Mouse (Mus musculus): ENCODE results near the gene Slc25a35. TPM values are rescaled to one million over a fixed set of nuclear protein-coding genes. Genes with fewer than 3 reads are reported as not detected.
"Not testable (repeated sequence)": the region's sequence is repeated elsewhere in the genome, so short reads cannot be mapped to it uniquely, and the experiment has no call there.

The Slc25a35 gene
- polyA plus RNA-seq, 1 experiment from 2014 or later: 1.5 TPM

GRCm38 (mm10) chr11:68956107-68956506 lies 11.8 kb upstream of the Slc25a35 start:
- peak overlapping the region; percentile 83 for H3K4me2 ChIP-seq
- H3K4me3 ChIP-seq (ENCODE audit: low read depth, low read length): peak overlapping the region; percentile 35
- no peak for ATAC-seq (replicated peaks; ENCODE audit: insufficient number of reproducible peaks, low FRiP score, low TSS enrichment)
- 7% methylated on average over 3 of the region's 3 CpGs for WGBS (ENCODE audit: insufficient replicate concordance)
- H3K9ac ChIP-seq (ENCODE audit: low read depth, low read length): peak overlapping the region; percentile 58; the same call in 1 of the 2 replicates
- peaks cover 32% of the 10 kb centered on the region for H3K27me3 ChIP-seq (ENCODE audit: control insufficient read depth, insufficient read depth, low read length)
- H3K4me1 ChIP-seq (ENCODE audit: control insufficient read depth, insufficient read depth, low read length): peaks cover 15% of the 10 kb centered on the region
- H3K9me3 ChIP-seq (replicated peaks; ENCODE audit: control insufficient read depth, low read length): no peaks in the 10 kb centered on the region
- peak overlapping the region; percentile 72 for H3K27ac ChIP-seq (ENCODE audit: low read depth, low read length)
- H3K36me3 ChIP-seq (ENCODE audit: control insufficient read depth, insufficient read depth, low read length): no peaks in the 10 kb centered on the region

GRCm38 (mm10) chr11:68956697-68957096 lies 11.2 kb upstream of the Slc25a35 start:
- Histone ChIP-seq H3K4me3 (ENCODE audit: low read depth, low read length) (peak overlapping the region; percentile 35), H3K4me1 (ENCODE audit: control insufficient read depth, insufficient read depth, low read length) (peaks cover 15% of the 10 kb centered on the region), H3K27me3 (ENCODE audit: control insufficient read depth, insufficient read depth, low read length) (peaks cover 27% of the 10 kb centered on the region), H3K9ac (ENCODE audit: low read depth, low read length) (peak overlapping the region; percentile 58), H3K36me3 (ENCODE audit: control insufficient read depth, insufficient read depth, low read length) (no peaks in the 10 kb centered on the region), H3K9me3 (replicated peaks; ENCODE audit: control insufficient read depth, low read length) (no peaks in the 10 kb centered on the region), H3K4me2 (peak overlapping the region; percentile 83), H3K27ac (ENCODE audit: low read depth, low read length) (peak overlapping the region; percentile 72)
- WGBS (ENCODE audit: insufficient replicate concordance): 16% methylated on average over 13 of the region's 13 CpGs
- peak; percentile 15; the same call in 1 of the 2 replicates for ATAC-seq (replicated peaks; ENCODE audit: insufficient number of reproducible peaks, low FRiP score, low TSS enrichment)

GRCm38 (mm10) chr11:68957308-68957707 lies 10.6 kb upstream of the Slc25a35 start, which contains the start of gene Arhgef15:
TSS of gene Arhgef15 (minus strand) at chr11:68957480.
- WGBS (ENCODE audit: insufficient replicate concordance): 34% methylated on average over 8 of the region's 8 CpGs
- H3K27ac ChIP-seq (ENCODE audit: low read depth, low read length): peak within 1 kb of the TSS; percentile 72
- ATAC-seq (replicated peaks; ENCODE audit: insufficient number of reproducible peaks, low FRiP score, low TSS enrichment): no peak

GRCm38 (mm10) chr11:68957971-68958370 lies 10.0 kb upstream of the Slc25a35 start:
- Histone ChIP-seq H3K36me3 (ENCODE audit: control insufficient read depth, insufficient read depth, low read length) (no peaks in the 10 kb centered on the region), H3K27me3 (ENCODE audit: control insufficient read depth, insufficient read depth, low read length) (peaks cover 27% of the 10 kb centered on the region), H3K4me1 (ENCODE audit: control insufficient read depth, insufficient read depth, low read length) (peaks cover 15% of the 10 kb centered on the region), H3K9ac (ENCODE audit: low read depth, low read length) (no peak overlapping the region), H3K27ac (ENCODE audit: low read depth, low read length) (no peak overlapping the region), H3K9me3 (replicated peaks; ENCODE audit: control insufficient read depth, low read length) (no peaks in the 10 kb centered on the region), H3K4me3 (ENCODE audit: low read depth, low read length) (peak overlapping the region; percentile 35; the same call in 1 of the 2 replicates), H3K4me2 (peak overlapping the region; percentile 83)
- no peak for ATAC-seq (replicated peaks; ENCODE audit: insufficient number of reproducible peaks, low FRiP score, low TSS enrichment)
- 74% methylated on average over 1 of the region's 1 CpGs for WGBS (ENCODE audit: insufficient replicate concordance)

More at GRCm38 (mm10) chr11:68957308-68957707, 10.6 kb upstream of the Slc25a35 start, which contains the start of gene Arhgef15:
- Histone ChIP-seq H3K36me3 (ENCODE audit: control insufficient read depth, insufficient read depth, low read length) (no peaks in the 10 kb centered on the region), H3K9me3 (replicated peaks; ENCODE audit: control insufficient read depth, low read length) (no peaks in the 10 kb centered on the region), H3K4me3 (ENCODE audit: low read depth, low read length) (peak within 1 kb of the TSS; percentile 35), H3K4me2 (peak within 1 kb of the TSS; percentile 83), H3K4me1 (ENCODE audit: control insufficient read depth, insufficient read depth, low read length) (peaks cover 15% of the 10 kb centered on the region), H3K9ac (ENCODE audit: low read depth, low read length) (peak within 1 kb of the TSS; percentile 58), H3K27me3 (ENCODE audit: control insufficient read depth, insufficient read depth, low read length) (peaks cover 27% of the 10 kb centered on the region)

GRCm38 (mm10) chr11:68961596-68961995 lies 6.3 kb upstream of the Slc25a35 start:
- no peaks in the 10 kb centered on the region for H3K9me3 ChIP-seq (replicated peaks; ENCODE audit: control insufficient read depth, low read length)
- 0 out of 2 replicates have a peak, but pooled peaks cover 5% of the 10 kb centered on the region for H3K27me3 ChIP-seq (ENCODE audit: control insufficient read depth, insufficient read depth, low read length)
- H3K4me1 ChIP-seq (ENCODE audit: control insufficient read depth, insufficient read depth, low read length): 0 out of 2 replicates have a peak, but pooled peaks cover 2% of the 10 kb centered on the region
- 68% methylated on average over 3 of the region's 3 CpGs for WGBS (ENCODE audit: insufficient replicate concordance)
- ATAC-seq (replicated peaks; ENCODE audit: insufficient number of reproducible peaks, low FRiP score, low TSS enrichment): no peak
- no peak overlapping the region for H3K9ac ChIP-seq (ENCODE audit: low read depth, low read length)
- no peak overlapping the region for H3K4me3 ChIP-seq (ENCODE audit: low read depth, low read length)
- no peak overlapping the region for H3K4me2 ChIP-seq
- H3K27ac ChIP-seq (ENCODE audit: low read depth, low read length): no peak overlapping the region
- no peaks in the 10 kb centered on the region for H3K36me3 ChIP-seq (ENCODE audit: control insufficient read depth, insufficient read depth, low read length)

- H3K9ac ChIP-seq (ENCODE audit: low read depth, low read length); H3K4me3 ChIP-seq (ENCODE audit: low read depth, low read length); ATAC-seq (replicated peaks; ENCODE audit: insufficient number of reproducible peaks, low FRiP score, low TSS enrichment); H3K4me2 ChIP-seq; H3K9me3 ChIP-seq (replicated peaks; ENCODE audit: control insufficient read depth, low read length); H3K4me1 ChIP-seq (ENCODE audit: control insufficient read depth, insufficient read depth, low read length); H3K27ac ChIP-seq (ENCODE audit: low read depth, low read length); H3K27me3 ChIP-seq (ENCODE audit: control insufficient read depth, insufficient read depth, low read length); H3K36me3 ChIP-seq (ENCODE audit: control insufficient read depth, insufficient read depth, low read length): not testable (repeated sequence)
- 25% methylated on average over 11 of the region's 11 CpGs for WGBS (ENCODE audit: insufficient replicate concordance)
These were observed 5.8 kb upstream of the Slc25a35 start for GRCm38 (mm10) chr11:68962159-68962558.

- Histone ChIP-seq H3K36me3 (ENCODE audit: control insufficient read depth, insufficient read depth, low read length) (no peaks in the 10 kb centered on the region), H3K9ac (ENCODE audit: low read depth, low read length) (no peak overlapping the region), H3K9me3 (replicated peaks; ENCODE audit: control insufficient read depth, low read length) (no peaks in the 10 kb centered on the region), H3K27ac (ENCODE audit: low read depth, low read length) (no peak overlapping the region), H3K4me2 (no peak overlapping the region), H3K27me3 (ENCODE audit: control insufficient read depth, insufficient read depth, low read length) (no peaks in the 10 kb centered on the region), H3K4me3 (ENCODE audit: low read depth, low read length) (no peak overlapping the region), H3K4me1 (ENCODE audit: control insufficient read depth, insufficient read depth, low read length) (peaks cover 3% of the 10 kb centered on the region; the same call in 1 of the 2 replicates)
- no peak for ATAC-seq (replicated peaks; ENCODE audit: insufficient number of reproducible peaks, low FRiP score, low TSS enrichment)
- WGBS (ENCODE audit: insufficient replicate concordance): 67% methylated on average over 2 of the region's 2 CpGs
These were observed 4.5 kb upstream of the Slc25a35 start for GRCm38 (mm10) chr11:68963405-68963804.

- Histone ChIP-seq H3K27me3 (ENCODE audit: control insufficient read depth, insufficient read depth, low read length) (0 out of 2 replicates have a peak, but pooled peaks cover 2% of the 10 kb centered on the region), H3K4me1 (ENCODE audit: control insufficient read depth, insufficient read depth, low read length) (peaks cover 3% of the 10 kb centered on the region; the same call in 1 of the 2 replicates), H3K4me3 (ENCODE audit: low read depth, low read length) (no peak overlapping the region), H3K27ac (ENCODE audit: low read depth, low read length) (no peak overlapping the region), H3K36me3 (ENCODE audit: control insufficient read depth, insufficient read depth, low read length) (no peaks in the 10 kb centered on the region), H3K9me3 (replicated peaks; ENCODE audit: control insufficient read depth, low read length) (no peaks in the 10 kb centered on the region), H3K4me2 (no peak overlapping the region), H3K9ac (ENCODE audit: low read depth, low read length) (no peak overlapping the region)
- ATAC-seq (replicated peaks; ENCODE audit: insufficient number of reproducible peaks, low FRiP score, low TSS enrichment): no peak
These were observed 2.9 kb upstream of the Slc25a35 start for GRCm38 (mm10) chr11:68965050-68965449.

- H3K36me3 ChIP-seq (ENCODE audit: control insufficient read depth, insufficient read depth, low read length): no peaks in the 10 kb centered on the region
- peaks cover 3% of the 10 kb centered on the region; the same call in 1 of the 2 replicates for H3K4me1 ChIP-seq (ENCODE audit: control insufficient read depth, insufficient read depth, low read length)
- no peak overlapping the region for H3K9ac ChIP-seq (ENCODE audit: low read depth, low read length)
- no peak for ATAC-seq (replicated peaks; ENCODE audit: insufficient number of reproducible peaks, low FRiP score, low TSS enrichment)
- 0 out of 2 replicates have a peak, but pooled peaks cover 2% of the 10 kb centered on the region for H3K27me3 ChIP-seq (ENCODE audit: control insufficient read depth, insufficient read depth, low read length)
- H3K27ac ChIP-seq (ENCODE audit: low read depth, low read length): no peak overlapping the region
- H3K4me3 ChIP-seq (ENCODE audit: low read depth, low read length): no peak overlapping the region
- 30% methylated on average over 3 of the region's 3 CpGs for WGBS (ENCODE audit: insufficient replicate concordance)
- H3K9me3 ChIP-seq (replicated peaks; ENCODE audit: control insufficient read depth, low read length): no peaks in the 10 kb centered on the region
- no peak overlapping the region for H3K4me2 ChIP-seq
These were observed 2.1 kb upstream of the Slc25a35 start for GRCm38 (mm10) chr11:68965845-68966244.

Measured in heart, embryonic 11.5 days (tissue).